Mouse (Mus musculus): Measurements from ENCODE around the gene Btbd9.

DNA sequence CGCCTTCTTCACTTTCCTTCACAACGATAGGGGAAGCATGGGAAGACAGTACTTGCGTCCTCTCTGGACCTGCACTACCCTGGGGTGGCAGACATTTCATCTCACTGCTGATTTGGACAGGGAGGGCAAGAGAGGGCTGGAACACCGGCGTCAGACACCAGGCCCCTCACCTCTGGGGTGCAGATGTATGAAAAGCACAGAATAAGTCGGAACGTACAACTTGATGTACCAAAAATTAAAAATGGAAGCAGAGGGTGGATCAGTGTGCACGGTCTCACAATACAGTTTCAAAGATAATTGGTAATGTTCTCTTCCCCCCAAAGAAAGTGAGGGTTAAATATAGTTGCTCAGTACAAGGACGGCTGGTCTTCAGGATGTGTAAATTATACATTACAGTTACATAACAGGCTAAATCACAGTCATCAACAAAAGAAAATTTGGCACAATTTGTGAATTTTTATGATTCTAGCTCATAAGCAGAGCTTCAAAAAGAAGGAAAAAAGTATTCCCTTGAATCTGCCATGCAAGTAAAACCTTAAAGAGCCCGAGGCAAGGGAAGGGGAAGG is 106.7 kb downstream of the Btbd9 start:
- no peak for TF ChIP-seq CTCF (IDR thresholded peaks at IDR 0.05; ENCODE audit: control insufficient read depth, insufficient read depth, low read length)
- TF ChIP-seq POLR2A (IDR thresholded peaks at IDR 0.05; ENCODE audit: borderline replicate concordance, control insufficient read depth, low read depth, low read length) = no peak
